1 mouse cellular context compared by ENCODE assay signal in genomic region chr11:102358365-102358764, GRCm38 (mm10).
TF ChIP-seq lines count a peak whose summit lies in the region.

No protein-coding gene starts in this region.

TF ChIP-seq in CH12.LX, 34 proteins besides CTCF, POLR2A, EP300 and RAD21:
- TF ChIP-seq ZNF384 (IDR thresholded peaks at IDR 0.05; ENCODE audit: low read depth, low read length) (no peak), ETS1 (conservative IDR thresholded peaks at IDR 0.05; ENCODE audit: low read depth, low read length) (no peak), TBP (conservative IDR thresholded peaks at IDR 0.05; ENCODE audit: low read depth, low read length) (no peak), MEF2A (IDR thresholded peaks at IDR 0.05; ENCODE audit: borderline replicate concordance, low read depth, low read length) (no peak), IRF4 (IDR thresholded peaks at IDR 0.05; ENCODE audit: low read depth, low read length) (no peak), MAFK (IDR thresholded peaks at IDR 0.05; ENCODE audit: insufficient replicate concordance, low read length) (peak; percentile 67)
